Mouse (Mus musculus) limb, embryonic 14.5 days (tissue): ENCODE measurements around the gene Adamts15. TPM values are rescaled to one million over a fixed set of nuclear protein-coding genes. Genes with fewer than 3 reads are reported as not detected.

Source experiments
- ATAC-seq: fragments of 200-750 bp; cut with Nextera tagmentation; 2 replicates; pipeline ENCODE4 v1.8.0; 2017; ENCODE audit warnings: low read depth, moderate number of reproducible peaks, moderate TSS enrichment; ENCODE audit not compliant: low FRiP score
- DNase-seq: peaks from one replicate; pipeline ENCODE4 v3.0.0-alpha.2; 2015; ENCODE audit warnings: low spot score
- H3K27ac ChIP-seq: fragments of 300-500 bp; sonication (generic); replicated peaks from 2 replicates; pipeline ENCODE4 v1.5.1; 2014; ENCODE audit warnings: low read depth, mild to moderate bottlenecking, low read length, moderate library complexity, mixed read lengths
- H3K27me3 ChIP-seq: fragments of 300-500 bp; sonication (generic); 2 replicates; pipeline ENCODE4 v1.6.1; 2014; ENCODE audit warnings: low read length, mixed read lengths; ENCODE audit not compliant: control insufficient read depth, insufficient read depth
- H3K36me3 ChIP-seq: fragments of 300-500 bp; sonication (generic); 2 replicates; pipeline ENCODE4 v1.6.1; 2014; ENCODE audit warnings: mild to moderate bottlenecking, low read length, moderate library complexity, mixed read lengths; ENCODE audit not compliant: control insufficient read depth, insufficient read depth
- H3K4me1 ChIP-seq: fragments of 300-500 bp; sonication (generic); 2 replicates; pipeline ENCODE4 v1.6.1; 2014; ENCODE audit warnings: antibody characterized with exemption, low read length, mixed read lengths; ENCODE audit not compliant: control insufficient read depth, insufficient read depth
- H3K4me2 ChIP-seq: fragments of 300-500 bp; sonication (generic); replicated peaks from 2 replicates; pipeline ENCODE4 v1.6.1; 2014; ENCODE audit warnings: low read depth, mild to moderate bottlenecking, low read length, moderate library complexity; ENCODE audit not compliant: severe bottlenecking
- H3K4me3 ChIP-seq: fragments of 300-500 bp; sonication (generic); replicated peaks from 2 replicates; pipeline ENCODE4 v1.5.1; 2014; ENCODE audit warnings: low read length
- H3K9ac ChIP-seq: fragments of 300-500 bp; sonication (generic); 2 replicates; pipeline ENCODE4 v1.6.1; 2014; ENCODE audit warnings: mild to moderate bottlenecking, low read depth, low read length, moderate library complexity; ENCODE audit not compliant: severe bottlenecking
- H3K9me3 ChIP-seq: fragments of 300-500 bp; sonication (generic); 2 replicates; pipeline ENCODE4 v1.6.1; 2016; ENCODE audit warnings: low read length; ENCODE audit not compliant: control insufficient read depth
- POLR2A ChIP-seq: fragments of 200-500 bp; IDR thresholded peaks from 2 replicates; pipeline ENCODE4 v1.8.0; 2012; ENCODE audit warnings: inconsistent platforms, mild to moderate bottlenecking, moderate library complexity, borderline replicate concordance; ENCODE audit not compliant: insufficient read depth, insufficient read length; ENCODE audit errors: extremely low read depth
- WGBS: fragments of 180-500 bp; shearing (Covaris S2); extraction: QIAGEN DNeasy Blood & Tissue Kit; methylation state at CpG from one replicate; pipeline ENCODE4 v1.1.7; 2014; 5-methylcytosine and 5-hydroxymethylcytosine counted together
- polyA plus RNA-seq, 2 experiments: library from polyadenylated mRNA; depleted of rRNA in 1 of 2; stranded (reverse) in 1 of 2; unstranded in 1 of 2; fragments of >200 nt; fragmentation: Nextera tagmentation in 1 of 2; extraction: Ambion mirVana in 1 of 2; gene quantifications; 2 replicates each; pipeline versions ENCODE4 v1.2.1 to v1.2.3; 2012 to 2014

Adamts15 gene
- polyA plus RNA-seq, 2 experiments = 29.0 to 33.2 TPM

GRCm38 (mm10) chr9:30928759-30929158, 6.5 kb upstream of the Adamts15 start:
- ATAC-seq (no peak), DNase-seq (no peak)
- Histone ChIP-seq H3K9ac (no peak overlapping the region), H3K36me3 (no peaks in the 10 kb centered on the region), H3K27ac (no peak overlapping the region), H3K4me1 (no peaks in the 10 kb centered on the region), H3K4me3 (no peak overlapping the region), H3K27me3 (no peaks in the 10 kb centered on the region), H3K4me2 (no peak overlapping the region), H3K9me3 (no peaks in the 10 kb centered on the region)
- no peak for TF ChIP-seq POLR2A
- 79% methylated on average over 2 of the region's 2 CpGs for WGBS

GRCm38 (mm10) chr9:30921261-30922103, 770 bp downstream of the Adamts15 start:
- Histone ChIP-seq H3K4me1 (peaks cover 19% of the 10 kb centered on the region), H3K4me3 (peak overlapping the region; percentile 62), H3K27me3 (peaks cover 6% of the 10 kb centered on the region), H3K4me2 (peak overlapping the region; percentile 83), H3K27ac (peak overlapping the region; percentile 50; the same call in 1 of the 2 replicates), H3K9ac (peak overlapping the region; percentile 75), H3K9me3 (no peaks in the 10 kb centered on the region), H3K36me3 (peaks cover 10% of the 10 kb centered on the region; the same call in 1 of the 2 replicates)
- no peak for DNase-seq
- ATAC-seq = no peak
- WGBS = 5% methylated on average over 56 of the region's 56 CpGs
- TF ChIP-seq POLR2A = no peak

- peaks cover 14% of the 10 kb centered on the region; the same call in 1 of the 2 replicates for H3K36me3 ChIP-seq
- no peak overlapping the region for H3K27ac ChIP-seq
- peak overlapping the region; percentile 83 for H3K4me2 ChIP-seq
- DNase-seq = peak; percentile 72
- WGBS = 14% methylated on average over 6 of the region's 6 CpGs
- TF ChIP-seq POLR2A = no peak
- peak overlapping the region; percentile 62 for H3K4me3 ChIP-seq
- no peak for ATAC-seq
- peaks cover 6% of the 10 kb centered on the region for H3K27me3 ChIP-seq
- no peaks in the 10 kb centered on the region for H3K9me3 ChIP-seq
- peaks cover 25% of the 10 kb centered on the region for H3K4me1 ChIP-seq
- H3K9ac ChIP-seq = no peak overlapping the region
Measured at GRCm38 (mm10) chr9:30920736-30921135, 1.5 kb downstream of the Adamts15 start.

- 0 out of 2 replicates have a peak overlapping the region, but pooled peaks have one; percentile 43 for H3K27ac ChIP-seq
- peaks cover 14% of the 10 kb centered on the region; the same call in 1 of the 2 replicates for H3K36me3 ChIP-seq
- WGBS = 74% methylated on average over 9 of the region's 9 CpGs
- no peaks in the 10 kb centered on the region for H3K9me3 ChIP-seq
- TF ChIP-seq POLR2A = no peak
- H3K4me1 ChIP-seq = peaks cover 29% of the 10 kb centered on the region
- H3K9ac ChIP-seq = peak overlapping the region; percentile 25
- peak; percentile 62 for DNase-seq
- H3K4me3 ChIP-seq = peak overlapping the region; percentile 62
- peak overlapping the region; percentile 83 for H3K4me2 ChIP-seq
- H3K27me3 ChIP-seq = peaks cover 6% of the 10 kb centered on the region
- no peak for ATAC-seq
Measured at GRCm38 (mm10) chr9:30919686-30920085, 2.6 kb downstream of the Adamts15 start.

GRCm38 (mm10) chr9:30918466-30919356, 3.5 kb downstream of the Adamts15 start:
- no peaks in the 10 kb centered on the region for H3K9me3 ChIP-seq
- H3K27ac ChIP-seq = 0 out of 2 replicates have a peak overlapping the region, but pooled peaks have one; percentile 43
- peaks cover 14% of the 10 kb centered on the region; the same call in 1 of the 2 replicates for H3K36me3 ChIP-seq
- H3K4me3 ChIP-seq = peak overlapping the region; percentile 62
- ATAC-seq (0 out of 2 replicates have a peak, but pooled peaks have one; percentile 6), DNase-seq (no peak)
- H3K4me1 ChIP-seq = peaks cover 29% of the 10 kb centered on the region
- WGBS = 29% methylated on average over 12 of the region's 12 CpGs
- H3K9ac ChIP-seq = peak overlapping the region; percentile 25
- TF ChIP-seq POLR2A = no peak
- peaks cover 6% of the 10 kb centered on the region for H3K27me3 ChIP-seq
- peak overlapping the region; percentile 83 for H3K4me2 ChIP-seq
